Mouse (Mus musculus): ENCODE results near the gene Slco3a1. TPM values are rescaled to one million over a fixed set of nuclear protein-coding genes. Genes with fewer than 3 reads are reported as not detected.

Gene Slco3a1
- polyA plus RNA-seq, 1 experiment, result 66.6 TPM

DNA sequence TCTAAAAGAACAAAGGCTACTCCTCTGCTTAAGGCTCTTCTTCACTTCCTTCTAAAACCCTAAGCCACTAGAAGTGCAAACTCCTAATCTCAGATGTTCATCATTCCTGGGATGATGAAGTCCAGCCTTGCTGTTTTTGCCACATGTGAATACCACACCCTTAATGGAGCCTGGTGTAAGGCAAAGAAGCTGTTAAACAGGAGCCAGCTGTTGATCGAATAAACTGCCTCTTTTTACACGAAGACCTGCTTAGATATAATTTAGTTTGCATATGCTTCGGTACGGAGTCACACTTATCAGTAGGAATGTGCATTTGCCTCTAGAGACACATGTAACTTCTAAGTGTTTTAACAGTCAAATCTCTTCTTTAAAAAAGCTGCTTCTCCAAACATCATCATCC is 2.0 kb downstream of the Slco3a1 start:
- H3K4me3 ChIP-seq (replicated peaks; ENCODE audit: insufficient read depth, low read depth, low read length), result peak overlapping the region; percentile 25
- no peak for DNase-seq
- H3K27me3 ChIP-seq (ENCODE audit: control insufficient read depth, insufficient read depth, low read length), result no peaks in the 10 kb centered on the region
- no peak overlapping the region for H3K27ac ChIP-seq (ENCODE audit: insufficient read depth, low read length)
- peaks cover 24% of the 10 kb centered on the region for H3K4me1 ChIP-seq (ENCODE audit: control insufficient read depth, insufficient read depth, low read length)
- WGBS, result 56% methylated on average over 4 of the region's 4 CpGs
- no peak for TF ChIP-seq CTCF (IDR thresholded peaks at IDR 0.05; ENCODE audit: borderline replicate concordance, insufficient read depth, low read depth, low read length)
- TF ChIP-seq POLR2A (IDR thresholded peaks at IDR 0.05; ENCODE audit: borderline replicate concordance, insufficient read depth, low read length), result no peak

- TF ChIP-seq POLR2A (IDR thresholded peaks at IDR 0.05; ENCODE audit: borderline replicate concordance, insufficient read depth, low read length) (no peak), CTCF (IDR thresholded peaks at IDR 0.05; ENCODE audit: borderline replicate concordance, insufficient read depth, low read depth, low read length) (no peak)
- 19% methylated on average over 2 of the region's 2 CpGs for WGBS
- DNase-seq, result no peak
- Histone ChIP-seq H3K4me3 (replicated peaks; ENCODE audit: insufficient read depth, low read depth, low read length) (peak overlapping the region; percentile 51), H3K4me1 (ENCODE audit: control insufficient read depth, insufficient read depth, low read length) (peaks cover 24% of the 10 kb centered on the region), H3K27me3 (ENCODE audit: control insufficient read depth, insufficient read depth, low read length) (no peaks in the 10 kb centered on the region), H3K27ac (ENCODE audit: insufficient read depth, low read length) (no peak overlapping the region)
Observed at GRCm38 (mm10) chr7:74552000-74552358, 2.6 kb downstream of the Slco3a1 start.

DNA sequence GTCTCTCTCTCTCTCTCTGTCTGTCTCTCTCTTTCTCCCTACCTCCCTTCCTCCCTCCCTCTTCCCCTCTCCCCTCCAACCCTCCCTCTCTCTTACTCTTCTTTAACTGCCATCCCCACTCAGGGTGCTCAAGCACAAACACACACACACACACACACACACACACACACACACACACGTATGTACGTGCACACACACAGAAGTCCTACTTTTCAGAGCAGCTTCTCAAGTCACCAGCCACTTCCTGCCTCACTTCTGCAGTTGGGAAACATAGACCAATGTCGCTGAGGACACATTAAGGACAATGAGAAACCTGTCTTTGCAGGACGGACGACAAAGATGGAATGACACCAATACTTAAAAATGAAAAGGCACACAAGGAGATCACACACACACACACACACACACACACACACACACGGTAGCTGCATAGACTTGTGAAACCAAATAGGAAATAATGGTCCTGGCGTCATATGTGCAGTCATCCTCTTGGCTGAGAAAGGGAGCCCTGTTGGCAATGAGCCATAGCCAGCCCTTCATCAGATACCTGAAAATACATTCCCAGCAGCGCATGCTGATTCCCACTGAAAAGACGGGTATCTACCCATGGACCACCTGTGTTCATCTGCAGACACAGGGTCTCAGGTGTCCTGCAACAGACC is 3.1 kb downstream of the Slco3a1 start:
- H3K27ac ChIP-seq (ENCODE audit: insufficient read depth, low read length), result no peak overlapping the region
- WGBS, result 23% methylated on average over 9 of the region's 9 CpGs

GRCm38 (mm10) chr7:74549686-74550085 is 4.9 kb downstream of the Slco3a1 start:
- 54% methylated on average over 6 of the region's 6 CpGs for WGBS
- H3K4me3 ChIP-seq (replicated peaks; ENCODE audit: insufficient read depth, low read depth, low read length), result no peak overlapping the region
- DNase-seq, result no peak

More for the DNA sequence above, 3.1 kb downstream of the Slco3a1 start:
- TF ChIP-seq CTCF (IDR thresholded peaks at IDR 0.05; ENCODE audit: borderline replicate concordance, insufficient read depth, low read depth, low read length) (no peak), POLR2A (IDR thresholded peaks at IDR 0.05; ENCODE audit: borderline replicate concordance, insufficient read depth, low read length) (no peak)
- H3K27me3 ChIP-seq (ENCODE audit: control insufficient read depth, insufficient read depth, low read length), result no peaks in the 10 kb centered on the region
- DNase-seq, result peak; percentile 73 to 76
- H3K4me3 ChIP-seq (replicated peaks; ENCODE audit: insufficient read depth, low read depth, low read length), result peak overlapping the region; percentile 51
- peaks cover 24% of the 10 kb centered on the region for H3K4me1 ChIP-seq (ENCODE audit: control insufficient read depth, insufficient read depth, low read length)

GRCm38 (mm10) chr7:74549013-74549582 is 5.5 kb downstream of the Slco3a1 start:
- WGBS, result 91% methylated on average over 6 of the region's 6 CpGs
- H3K4me1 ChIP-seq (ENCODE audit: control insufficient read depth, insufficient read depth, low read length), result peaks cover 34% of the 10 kb centered on the region
- TF ChIP-seq CTCF (IDR thresholded peaks at IDR 0.05; ENCODE audit: borderline replicate concordance, insufficient read depth, low read depth, low read length), result no peak
- no peak for TF ChIP-seq POLR2A (IDR thresholded peaks at IDR 0.05; ENCODE audit: borderline replicate concordance, insufficient read depth, low read length)
- DNase-seq, result no peak
- H3K4me3 ChIP-seq (replicated peaks; ENCODE audit: insufficient read depth, low read depth, low read length), result no peak overlapping the region
- no peaks in the 10 kb centered on the region for H3K27me3 ChIP-seq (ENCODE audit: control insufficient read depth, insufficient read depth, low read length)
- H3K27ac ChIP-seq (ENCODE audit: insufficient read depth, low read length), result no peak overlapping the region

More at GRCm38 (mm10) chr7:74549686-74550085, 4.9 kb downstream of the Slco3a1 start:
- Histone ChIP-seq H3K27ac (ENCODE audit: insufficient read depth, low read length) (no peak overlapping the region), H3K4me1 (ENCODE audit: control insufficient read depth, insufficient read depth, low read length) (peaks cover 30% of the 10 kb centered on the region), H3K27me3 (ENCODE audit: control insufficient read depth, insufficient read depth, low read length) (no peaks in the 10 kb centered on the region)
- TF ChIP-seq CTCF (IDR thresholded peaks at IDR 0.05; ENCODE audit: borderline replicate concordance, insufficient read depth, low read depth, low read length) (no peak), POLR2A (IDR thresholded peaks at IDR 0.05; ENCODE audit: borderline replicate concordance, insufficient read depth, low read length) (no peak)

DNA sequence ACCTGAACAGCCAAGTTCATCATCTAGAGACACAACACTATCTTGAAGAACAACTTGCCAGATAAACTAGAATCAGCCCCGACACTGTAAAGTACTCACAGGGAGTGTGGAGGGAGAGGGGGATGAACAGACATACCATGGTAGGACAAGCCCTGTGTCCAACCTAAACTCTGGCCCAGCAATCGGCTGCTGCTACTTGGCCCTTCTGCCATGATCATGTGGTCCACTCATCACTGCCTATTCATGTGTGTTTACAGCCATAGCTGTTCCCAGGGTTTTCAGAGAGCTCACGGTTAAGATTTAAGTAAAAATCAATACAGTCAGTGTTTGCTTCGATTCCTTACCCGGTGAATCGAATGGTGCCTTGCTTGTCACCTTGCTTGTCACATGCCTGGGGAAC is 7.9 kb downstream of the Slco3a1 start:
- TF ChIP-seq CTCF (IDR thresholded peaks at IDR 0.05; ENCODE audit: borderline replicate concordance, insufficient read depth, low read depth, low read length) (no peak), POLR2A (IDR thresholded peaks at IDR 0.05; ENCODE audit: borderline replicate concordance, insufficient read depth, low read length) (no peak)
- Histone ChIP-seq H3K27ac (ENCODE audit: insufficient read depth, low read length) (no peak overlapping the region), H3K4me1 (ENCODE audit: control insufficient read depth, insufficient read depth, low read length) (peaks cover 35% of the 10 kb centered on the region), H3K4me3 (replicated peaks; ENCODE audit: insufficient read depth, low read depth, low read length) (no peak overlapping the region), H3K27me3 (ENCODE audit: control insufficient read depth, insufficient read depth, low read length) (no peaks in the 10 kb centered on the region)
- DNase-seq, result no peak
- WGBS, result 80% methylated on average over 6 of the region's 6 CpGs

DNA sequence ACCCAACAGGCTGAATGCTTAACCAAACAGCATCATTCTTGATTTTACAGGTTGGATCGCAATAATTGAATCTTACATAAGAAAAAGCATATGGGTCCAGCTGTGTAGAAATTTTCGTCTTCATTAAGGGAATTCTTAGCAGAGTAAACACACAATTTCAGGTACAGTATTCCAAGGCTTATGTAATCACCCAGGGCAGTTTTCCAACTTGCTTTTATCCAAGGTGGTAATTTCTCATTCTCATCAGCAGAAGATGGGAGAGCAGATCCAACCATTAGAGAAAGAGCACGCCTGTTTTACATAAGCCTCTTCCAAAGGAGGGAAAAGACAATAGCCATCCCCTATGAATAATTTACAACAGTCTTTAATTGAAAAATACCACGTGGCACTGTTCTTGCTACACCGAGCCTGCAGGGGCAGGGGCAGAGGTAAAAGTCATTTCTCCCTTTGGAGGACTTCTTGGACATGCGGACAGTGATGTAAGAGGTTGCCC is 9.0 kb downstream of the Slco3a1 start:
- WGBS, result 58% methylated on average over 6 of the region's 6 CpGs
- no peaks in the 10 kb centered on the region for H3K27me3 ChIP-seq (ENCODE audit: control insufficient read depth, insufficient read depth, low read length)
- no peak overlapping the region for H3K4me3 ChIP-seq (replicated peaks; ENCODE audit: insufficient read depth, low read depth, low read length)
- TF ChIP-seq POLR2A (IDR thresholded peaks at IDR 0.05; ENCODE audit: borderline replicate concordance, insufficient read depth, low read length) (no peak), CTCF (IDR thresholded peaks at IDR 0.05; ENCODE audit: borderline replicate concordance, insufficient read depth, low read depth, low read length) (no peak)
- no peak for DNase-seq
- no peak overlapping the region for H3K27ac ChIP-seq (ENCODE audit: insufficient read depth, low read length)
- peaks cover 34% of the 10 kb centered on the region for H3K4me1 ChIP-seq (ENCODE audit: control insufficient read depth, insufficient read depth, low read length)

DNA sequence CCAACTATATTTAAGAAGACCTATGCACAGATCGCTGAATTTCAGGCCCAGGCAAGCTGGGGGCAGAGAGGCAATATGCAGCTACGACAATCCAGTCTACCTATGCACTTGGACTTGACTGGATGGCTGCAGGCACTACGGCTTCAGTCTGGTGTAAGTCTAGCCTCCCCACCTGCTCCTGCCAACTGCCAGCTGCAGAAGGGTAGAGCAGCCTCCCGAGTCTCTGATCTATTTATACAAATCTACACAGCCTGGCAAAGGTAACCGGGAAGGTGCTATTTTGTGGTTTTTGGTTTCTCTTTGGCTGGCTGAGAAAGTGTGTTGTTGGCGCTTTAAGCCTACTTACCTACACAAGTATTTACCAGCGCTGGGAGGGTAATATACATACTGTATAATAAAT is 10.3 kb downstream of the Slco3a1 start:
- TF ChIP-seq POLR2A (IDR thresholded peaks at IDR 0.05; ENCODE audit: borderline replicate concordance, insufficient read depth, low read length), result no peak
- no peak for TF ChIP-seq CTCF (IDR thresholded peaks at IDR 0.05; ENCODE audit: borderline replicate concordance, insufficient read depth, low read depth, low read length)
- Histone ChIP-seq H3K27ac (ENCODE audit: insufficient read depth, low read length) (no peak overlapping the region), H3K27me3 (ENCODE audit: control insufficient read depth, insufficient read depth, low read length) (no peaks in the 10 kb centered on the region), H3K4me3 (replicated peaks; ENCODE audit: insufficient read depth, low read depth, low read length) (no peak overlapping the region), H3K4me1 (ENCODE audit: control insufficient read depth, insufficient read depth, low read length) (peaks cover 30% of the 10 kb centered on the region)
- peak in 1 of 2 experiments; percentile 63 for DNase-seq
- WGBS, result 44% methylated on average over 7 of the region's 7 CpGs

All from cerebellum, adult 2 months (tissue).